Mouse (Mus musculus) embryonic fibroblast, embryonic 13.5 days (primary cell): ENCODE results near the gene Rhoj.

ENCODE experiments used
- CTCF ChIP-seq: IDR thresholded peaks from 2 replicates; pipeline ENCODE4 v1.5.1; 2011; ENCODE audit warnings: mild to moderate bottlenecking, control low read depth, low read length, moderate library complexity, borderline replicate concordance; ENCODE audit not compliant: insufficient read depth
- POLR2A ChIP-seq: IDR thresholded peaks from 2 replicates; pipeline ENCODE4 v1.6.1; 2011; ENCODE audit warnings: low read depth, mild to moderate bottlenecking, control low read depth, low read length, moderate library complexity

DNA sequence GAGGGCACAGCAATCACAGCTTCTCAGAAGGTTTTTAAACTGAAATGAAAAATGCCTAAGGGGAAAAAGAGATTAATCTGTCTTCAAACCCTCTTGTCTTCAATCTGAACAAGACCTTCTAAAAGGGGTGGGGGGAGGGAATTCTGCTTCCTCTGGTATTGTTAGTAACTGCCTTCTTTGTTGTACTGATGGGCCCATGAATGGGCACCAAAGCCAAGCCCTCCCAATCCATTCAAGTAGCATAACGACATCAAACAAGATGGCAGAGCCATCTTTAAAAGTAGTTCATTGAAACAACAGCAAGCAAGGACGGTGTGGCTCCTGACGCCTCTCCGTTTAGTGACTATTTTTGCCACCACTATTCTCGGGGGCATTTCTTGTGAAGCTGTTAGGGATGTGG, 42.6 kb downstream of the Rhoj start:
- no peak for TF ChIP-seq CTCF
- no peak for TF ChIP-seq POLR2A
